Mouse (Mus musculus): ENCODE measurements around the gene Abt1. TPM values are rescaled to one million over a fixed set of nuclear protein-coding genes. Genes with fewer than 3 reads are reported as not detected.
A peak's percentile ranks its signal among the peaks of the same experiment; 100 is the strongest.

Gene Abt1
- total and polyA plus RNA-seq, 2 experiments from 2014 or later: 6.5 to 8.2 TPM

DNA sequence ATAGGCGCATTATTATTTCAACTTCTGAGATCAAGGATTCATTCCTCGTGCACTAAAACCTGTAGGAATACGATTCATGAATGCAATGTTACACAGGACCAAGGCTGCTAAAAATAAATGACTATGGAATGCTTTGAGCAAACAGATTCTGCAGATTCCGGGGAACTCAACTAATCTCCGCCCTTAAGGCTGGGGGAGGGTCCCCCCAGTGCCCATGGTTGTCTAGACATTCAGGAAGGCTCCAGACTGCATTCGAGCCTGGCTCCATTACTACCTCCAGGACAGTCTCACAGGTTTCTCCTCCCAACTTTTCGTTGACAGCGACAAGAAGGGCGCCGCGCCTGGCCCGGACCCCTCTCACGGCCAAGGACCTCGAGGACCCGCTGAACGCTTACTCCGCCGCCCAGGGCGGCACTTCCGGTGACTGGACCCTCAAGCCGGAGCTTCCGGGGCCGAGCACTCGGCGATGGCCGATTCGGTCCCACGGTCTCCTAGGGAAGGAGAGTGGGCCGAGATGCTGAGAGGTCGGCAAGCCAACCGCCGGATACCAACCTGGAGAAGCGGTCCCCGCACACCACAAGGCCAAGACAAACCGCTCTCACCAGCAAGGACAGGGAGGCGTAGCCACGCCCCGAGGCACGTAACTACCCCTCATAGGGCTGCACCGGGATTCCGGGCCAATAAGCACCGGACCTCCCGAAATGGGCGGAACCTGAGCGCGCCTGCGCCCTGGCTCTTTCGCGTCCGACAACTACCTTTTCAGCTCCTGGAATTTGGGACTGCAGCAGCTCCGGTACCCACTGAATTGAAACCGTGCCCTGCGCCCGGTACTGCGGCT is 54.9 kb downstream of the Abt1 start, which contains the start of gene Zfp322a:
Gene Zfp322a (minus strand): TSS at position 626 of the 838 bp plus-strand sequence.
- no peaks in the 10 kb centered on the region for H3K27me3 ChIP-seq (ENCODE audit: insufficient read depth, low read length)
- DNase-seq (peak; percentile 97), ATAC-seq (peak; percentile 100)
- peak within 1 kb of the TSS; percentile 72 for H3K4me3 ChIP-seq (ENCODE audit: low read depth, low read length)
- H3K4me1 ChIP-seq (ENCODE audit: insufficient read depth): peaks cover 24% of the 10 kb centered on the region; the same call in 1 of the 2 replicates
- H3K9ac ChIP-seq: peak within 1 kb of the TSS; percentile 74
- H3K27ac ChIP-seq (ENCODE audit: low read depth, low read length): peak within 1 kb of the TSS; percentile 90
- H3K4me2 ChIP-seq (ENCODE audit: low read depth): peak within 1 kb of the TSS; percentile 57
- WGBS: 2% methylated on average over 55 of the region's 55 CpGs
- H3K9me3 ChIP-seq (ENCODE audit: low read length): no peaks in the 10 kb centered on the region
- no peaks in the 10 kb centered on the region for H3K36me3 ChIP-seq (ENCODE audit: insufficient read depth)
- TF ChIP-seq CTCF (IDR thresholded peaks at IDR 0.05; ENCODE audit: low read depth): 0 out of 2 replicates have a peak, but pooled peaks have one; percentile 2

Other genes starting within 250 kb of the Abt1 start
- not detected in 2 replicates for gene Vmn1r220, start 235.9 kb downstream of the Abt1 start, total RNA-seq (2014; rRNA removed)
- not detected in 2 replicates for gene Vmn1r220, start 235.9 kb downstream of the Abt1 start, polyA plus RNA-seq (2015; fragmentation: Nextera tagmentation; extraction: Ambion mirVana)
- not detected in 2 replicates for gene Vmn1r221, start 209.7 kb downstream of the Abt1 start, total RNA-seq (2014; rRNA removed)
- not detected in 2 replicates for gene Vmn1r221, start 209.7 kb downstream of the Abt1 start, polyA plus RNA-seq (2015; fragmentation: Nextera tagmentation; extraction: Ambion mirVana)
- not detected in 2 replicates for gene Vmn1r222, start 187.9 kb downstream of the Abt1 start, total RNA-seq (2014; rRNA removed)
- gene Vmn1r222, start 187.9 kb downstream of the Abt1 start, polyA plus RNA-seq (2015; fragmentation: Nextera tagmentation; extraction: Ambion mirVana): not detected in 2 replicates
- gene Vmn1r223, start 176.7 kb downstream of the Abt1 start, total RNA-seq (2014; rRNA removed): not detected in 2 replicates
- gene Vmn1r223, start 176.7 kb downstream of the Abt1 start, polyA plus RNA-seq (2015; fragmentation: Nextera tagmentation; extraction: Ambion mirVana): not detected in 2 replicates
- 32.9 and 35.5 TPM in 2 replicates for gene Zfp322a, start 54.7 kb downstream of the Abt1 start, total RNA-seq (2014; rRNA removed)
- 23.1 and 33.6 TPM in 2 replicates for gene Zfp322a, start 54.7 kb downstream of the Abt1 start, polyA plus RNA-seq (2015; fragmentation: Nextera tagmentation; extraction: Ambion mirVana)
- gene Btn1a1, start 42.0 kb upstream of the Abt1 start, total RNA-seq (2014; rRNA removed): 0.08 and 0.33 TPM in 2 replicates
- gene Btn1a1, start 42.0 kb upstream of the Abt1 start, polyA plus RNA-seq (2015; fragmentation: Nextera tagmentation; extraction: Ambion mirVana): 0.12 TPM in 1 of 2 replicates, not detected in the other
- not detected in 2 replicates for gene Btn2a2, start 65.0 kb upstream of the Abt1 start, total RNA-seq (2014; rRNA removed)
- gene Btn2a2, start 65.0 kb upstream of the Abt1 start, polyA plus RNA-seq (2015; fragmentation: Nextera tagmentation; extraction: Ambion mirVana): 0.10 TPM in 1 of 2 replicates, not detected in the other
- gene Hist1h4h, start 107.2 kb upstream of the Abt1 start, total RNA-seq (2014; rRNA removed): 1,275 and 1,840 TPM in 2 replicates
- gene Hist1h4h, start 107.2 kb upstream of the Abt1 start, polyA plus RNA-seq (2015; fragmentation: Nextera tagmentation; extraction: Ambion mirVana): 4.1 and 5.7 TPM in 2 replicates
- 135 and 227 TPM in 2 replicates for gene Hist1h2af, start 110.0 kb upstream of the Abt1 start, total RNA-seq (2014; rRNA removed)
- gene Hist1h2af, start 110.0 kb upstream of the Abt1 start, polyA plus RNA-seq (2015; fragmentation: Nextera tagmentation; extraction: Ambion mirVana): not detected in 2 replicates
- 116 and 134 TPM in 2 replicates for gene Hist1h3g, start 111.6 kb upstream of the Abt1 start, total RNA-seq (2014; rRNA removed)
- 0.50 TPM in 1 of 2 replicates, not detected in the other for gene Hist1h3g, start 111.6 kb upstream of the Abt1 start, polyA plus RNA-seq (2015; fragmentation: Nextera tagmentation; extraction: Ambion mirVana)
- gene Hist1h2bh, start 119.5 kb upstream of the Abt1 start, total RNA-seq (2014; rRNA removed): 12.5 and 17.0 TPM in 2 replicates
- 0.17 TPM in 1 of 2 replicates, not detected in the other for gene Hist1h2bh, start 119.5 kb upstream of the Abt1 start, polyA plus RNA-seq (2015; fragmentation: Nextera tagmentation; extraction: Ambion mirVana)
- 116 and 119 TPM in 2 replicates for gene Hist1h3f, start 120.2 kb upstream of the Abt1 start, total RNA-seq (2014; rRNA removed)
- 0.17 and 0.47 TPM in 2 replicates for gene Hist1h3f, start 120.2 kb upstream of the Abt1 start, polyA plus RNA-seq (2015; fragmentation: Nextera tagmentation; extraction: Ambion mirVana)
- gene Hist1h4f, start 127.8 kb upstream of the Abt1 start, total RNA-seq (2014; rRNA removed): 586 and 753 TPM in 2 replicates
- gene Hist1h4f, start 127.8 kb upstream of the Abt1 start, polyA plus RNA-seq (2015; fragmentation: Nextera tagmentation; extraction: Ambion mirVana): 0.70 TPM in 1 of 2 replicates, not detected in the other
- gene Hist1h1d, start 129.4 kb upstream of the Abt1 start, total RNA-seq (2014; rRNA removed): 48.5 and 66.7 TPM in 2 replicates
- 0.12 and 0.18 TPM in 2 replicates for gene Hist1h1d, start 129.4 kb upstream of the Abt1 start, polyA plus RNA-seq (2015; fragmentation: Nextera tagmentation; extraction: Ambion mirVana)
- gene Hist1h3e, start 138.5 kb upstream of the Abt1 start, total RNA-seq (2014; rRNA removed): 180 and 204 TPM in 2 replicates
- 1.9 and 2.0 TPM in 2 replicates for gene Hist1h3e, start 138.5 kb upstream of the Abt1 start, polyA plus RNA-seq (2015; fragmentation: Nextera tagmentation; extraction: Ambion mirVana)
- gene Hist1h2ae, start 147.4 kb upstream of the Abt1 start, total RNA-seq (2014; rRNA removed): 111 TPM in 2 replicates
- gene Hist1h2ae, start 147.4 kb upstream of the Abt1 start, polyA plus RNA-seq (2015; fragmentation: Nextera tagmentation; extraction: Ambion mirVana): 12.5 and 23.0 TPM in 2 replicates
- 367 and 594 TPM in 2 replicates for gene Hist1h2bg, start 147.5 kb upstream of the Abt1 start, total RNA-seq (2014; rRNA removed)
- gene Hist1h2bg, start 147.5 kb upstream of the Abt1 start, polyA plus RNA-seq (2015; fragmentation: Nextera tagmentation; extraction: Ambion mirVana): 3.0 and 3.6 TPM in 2 replicates
- gene Hist1h2bf, start 150.3 kb upstream of the Abt1 start, total RNA-seq (2014; rRNA removed): 226 and 289 TPM in 2 replicates
- not detected in 2 replicates for gene Hist1h2bf, start 150.3 kb upstream of the Abt1 start, polyA plus RNA-seq (2015; fragmentation: Nextera tagmentation; extraction: Ambion mirVana)
- gene Hist1h2ad, start 150.5 kb upstream of the Abt1 start, total RNA-seq (2014; rRNA removed): 204 and 274 TPM in 2 replicates
- gene Hist1h2ad, start 150.5 kb upstream of the Abt1 start, polyA plus RNA-seq (2015; fragmentation: Nextera tagmentation; extraction: Ambion mirVana): 0.78 TPM in 1 of 2 replicates, not detected in the other
- 73.0 and 78.9 TPM in 2 replicates for gene Hist1h3d, start 151.9 kb upstream of the Abt1 start, total RNA-seq (2014; rRNA removed)
- gene Hist1h3d, start 151.9 kb upstream of the Abt1 start, polyA plus RNA-seq (2015; fragmentation: Nextera tagmentation; extraction: Ambion mirVana): 0.57 and 0.80 TPM in 2 replicates
- gene Hist1h4d, start 157.7 kb upstream of the Abt1 start, total RNA-seq (2014; rRNA removed): 258 and 695 TPM in 2 replicates
- 25.0 and 42.2 TPM in 2 replicates for gene Hist1h4d, start 157.7 kb upstream of the Abt1 start, polyA plus RNA-seq (2015; fragmentation: Nextera tagmentation; extraction: Ambion mirVana)
- 98.5 and 120 TPM in 2 replicates for gene Hist1h2be, start 197.3 kb upstream of the Abt1 start, total RNA-seq (2014; rRNA removed)
- 0.31 and 0.39 TPM in 2 replicates for gene Hist1h2be, start 197.3 kb upstream of the Abt1 start, polyA plus RNA-seq (2015; fragmentation: Nextera tagmentation; extraction: Ambion mirVana)
- 204 and 218 TPM in 2 replicates for gene Hist1h1e, start 198.7 kb upstream of the Abt1 start, total RNA-seq (2014; rRNA removed)
- gene Hist1h1e, start 198.7 kb upstream of the Abt1 start, polyA plus RNA-seq (2015; fragmentation: Nextera tagmentation; extraction: Ambion mirVana): 11.1 and 16.3 TPM in 2 replicates